Mouse (Mus musculus) layer of hippocampus, adult 9-11 months (tissue): ENCODE measurements around the gene Mrps26.
"Not testable (repeated sequence)": the region's sequence is repeated elsewhere in the genome, so short reads cannot be mapped to it uniquely, and the experiment has no call there.

Source experiments
- DNase-seq: peaks from one replicate; pipeline ENCODE4 v3.0.0; 2022

Gene Mrps26

GRCm38 (mm10) chr2:130576564-130576963 lies 13.0 kb downstream of the Mrps26 start:
- DNase-seq, result not testable (repeated sequence)

GRCm38 (mm10) chr2:130577021-130577420 lies 13.5 kb downstream of the Mrps26 start:
- no peak for DNase-seq

- DNase-seq, result no peak
These were observed 14.1 kb downstream of the Mrps26 start for GRCm38 (mm10) chr2:130577632-130578031.

- peak; percentile 48 for DNase-seq
These were observed 14.6 kb downstream of the Mrps26 start for GRCm38 (mm10) chr2:130578148-130578547.

- no peak for DNase-seq
These were observed 16.2 kb downstream of the Mrps26 start for GRCm38 (mm10) chr2:130579791-130580190.

- no peak for DNase-seq
These were observed 17.7 kb downstream of the Mrps26 start for GRCm38 (mm10) chr2:130581201-130581600.

- no peak for DNase-seq
These were observed 19.0 kb downstream of the Mrps26 start, which contains the start of gene Avp for GRCm38 (mm10) chr2:130582552-130582951. Gene Avp (minus strand): TSS chr2:130582554.

GRCm38 (mm10) chr2:130583902-130584560 lies 20.5 kb downstream of the Mrps26 start:
- DNase-seq, result no peak

GRCm38 (mm10) chr2:130586016-130586415 lies 22.5 kb downstream of the Mrps26 start:
- peak; percentile 42 for DNase-seq

GRCm38 (mm10) chr2:130588373-130588772 lies 24.8 kb downstream of the Mrps26 start:
- DNase-seq, result no peak

GRCm38 (mm10) chr2:130589157-130589556 lies 25.6 kb downstream of the Mrps26 start:
- no peak for DNase-seq

GRCm38 (mm10) chr2:130589761-130590160 lies 26.2 kb downstream of the Mrps26 start:
- DNase-seq, result no peak

GRCm38 (mm10) chr2:130591016-130591415 lies 27.5 kb downstream of the Mrps26 start:
- DNase-seq, result no peak

GRCm38 (mm10) chr2:130595596-130595995 lies 32.1 kb downstream of the Mrps26 start:
- no peak for DNase-seq

- DNase-seq, result peak; percentile 48
These were observed 34.1 kb downstream of the Mrps26 start for GRCm38 (mm10) chr2:130597601-130598010.

- no peak for DNase-seq
These were observed 34.9 kb downstream of the Mrps26 start for GRCm38 (mm10) chr2:130598399-130598798.

- DNase-seq, result no peak
These were observed 38.7 kb downstream of the Mrps26 start for GRCm38 (mm10) chr2:130602195-130602594.

GRCm38 (mm10) chr2:130613091-130613490 lies 49.5 kb downstream of the Mrps26 start:
- DNase-seq, result no peak
